Comparison of ENCODE assay signal across 24 mouse cellular contexts in the genomic region with DNA sequence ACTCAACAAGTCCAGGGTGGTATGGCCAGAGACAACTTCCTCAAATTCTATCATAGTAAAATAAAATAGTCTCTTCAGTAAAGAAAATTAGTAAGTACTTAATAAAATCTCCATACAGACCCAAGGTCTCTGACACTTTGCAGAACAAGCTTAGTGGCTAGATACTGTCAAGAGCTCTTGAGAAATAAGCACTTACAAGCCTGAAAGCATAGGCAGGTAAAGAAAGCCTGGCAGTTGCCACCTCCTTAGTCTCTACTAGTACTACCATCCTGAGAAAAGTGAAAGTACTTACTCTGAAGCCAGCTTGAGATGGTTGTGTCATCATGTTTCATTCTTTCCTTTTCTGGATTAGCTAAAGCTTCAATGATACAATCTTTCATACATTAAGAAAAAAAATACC.
DNase-seq lines count a peak whose midpoint lies in the region; TF ChIP-seq lines count a peak whose summit lies in the region.
"Had no signal": no experiment of that assay in that cellular context is flagged by ENCODE, and none has a peak within 500 bp of the region (broad histone marks: within the 10 kb centered on the region; RNA-seq: fewer than 3 reads in every experiment).

No protein-coding gene starts in this region.

- no peak for TF ChIP-seq POLR2A in MEL (IDR thresholded peaks at IDR 0.05; ENCODE audit: control insufficient read depth in 1 of 2, insufficient read depth in 1 of 2, low read depth in 1 of 2, low read length in 2 of 2, poor library complexity in 1 of 2)
- no peak for TF ChIP-seq POLR2A in bone marrow macrophage, adult 2 months (IDR thresholded peaks at IDR 0.05; ENCODE audit: borderline replicate concordance, low read depth, low read length)

- no peak for TF ChIP-seq CTCF in MEL (IDR thresholded peaks at IDR 0.05 in 2 of 3, conservative IDR thresholded peaks at IDR 0.05 in 1 of 3; ENCODE audit: control insufficient read depth in 1 of 3, insufficient read depth in 1 of 3, low read depth in 2 of 3, low read length in 3 of 3, poor library complexity in 1 of 3, severe bottlenecking in 1 of 3)
- no peak for TF ChIP-seq CTCF in bone marrow macrophage, adult 2 months (IDR thresholded peaks at IDR 0.05; ENCODE audit: low read depth, low read length)

- no peak overlapping the region for H3K4me3 ChIP-seq in MEL (ENCODE audit: control insufficient read depth in 1 of 2, insufficient read depth in 1 of 2, low read depth in 2 of 2, low read length in 2 of 2)
- H3K4me3 ChIP-seq in bone marrow macrophage, adult 2 months (ENCODE audit: insufficient read depth, low read length), result no peak overlapping the region
- H3K4me3 ChIP-seq in embryonic facial prominence, embryonic 10.5 days, result no peak overlapping the region
- H3K4me3 ChIP-seq: embryonic facial prominence, embryonic 12.5 days; forebrain, embryonic 13.5 days; forebrain, embryonic 15.5 days had no signal

- H3K9ac ChIP-seq in MEL (ENCODE audit: control insufficient read depth, low read depth, low read length, poor library complexity, severe bottlenecking), result no peak overlapping the region
- H3K9ac ChIP-seq: embryonic facial prominence, embryonic 12.5 days; forebrain, embryonic 13.5 days; forebrain, embryonic 15.5 days; forebrain, postnatal 0 days had no signal

- 0 out of 4 replicates have a peak, but pooled peaks cover 0 to 3% of the 10 kb centered on the region in 2 experiments for H3K4me1 ChIP-seq in MEL (ENCODE audit: control insufficient read depth in 1 of 2, insufficient read depth in 2 of 2, low read length in 2 of 2)
- no peaks in the 10 kb centered on the region for H3K4me1 ChIP-seq in bone marrow macrophage, adult 2 months (ENCODE audit: control insufficient read depth, insufficient read depth, low read length)
- H3K4me1 ChIP-seq in embryonic facial prominence, embryonic 10.5 days, result no peaks in the 10 kb centered on the region
- H3K4me1 ChIP-seq: embryonic facial prominence, embryonic 12.5 days; forebrain, embryonic 13.5 days; forebrain, embryonic 15.5 days had no signal

- no peak overlapping the region for H3K27ac ChIP-seq in MEL (ENCODE audit: control insufficient read depth, low read depth, low read length)
- peak overlapping the region; percentile 40 for H3K27ac ChIP-seq in bone marrow macrophage, adult 2 months (ENCODE audit: insufficient read depth, low read depth, low read length)
- no peak overlapping the region for H3K27ac ChIP-seq in embryonic facial prominence, embryonic 10.5 days (replicated peaks)
- H3K27ac ChIP-seq: embryonic facial prominence, embryonic 12.5 days; forebrain, embryonic 13.5 days; forebrain, embryonic 15.5 days had no signal

- peaks cover 3 to 5% of the 10 kb centered on the region in 2 experiments; a peak in 3 of 4 replicates for H3K36me3 ChIP-seq in MEL (ENCODE audit: control insufficient read depth in 1 of 2, insufficient read depth in 2 of 2, low read length in 2 of 2)
- peaks cover 25% of the 10 kb centered on the region for H3K36me3 ChIP-seq in embryonic facial prominence, embryonic 10.5 days (replicated peaks)
- H3K36me3 ChIP-seq: embryonic facial prominence, embryonic 12.5 days; forebrain, embryonic 15.5 days had no signal

- H3K27me3 ChIP-seq in MEL (ENCODE audit: control insufficient read depth in 1 of 2, insufficient read depth in 2 of 2, low read length in 2 of 2), result no peaks in the 10 kb centered on the region
- H3K27me3 ChIP-seq in embryonic facial prominence, embryonic 10.5 days (replicated peaks; ENCODE audit: low read depth, poor library complexity, severe bottlenecking), result no peaks in the 10 kb centered on the region
- H3K27me3 ChIP-seq: CH12.LX; embryonic facial prominence, embryonic 12.5 days; forebrain, embryonic 13.5 days; forebrain, embryonic 15.5 days had no signal

- intact Hi-C loops in left cerebral cortex, postnatal 10 days (cut with DNase I), result no loop called here

- peak; percentile 6 for DNase-seq in lung, postnatal 25 days (ENCODE audit: low spot score)
- no peak for DNase-seq in lung, postnatal 4 days
- DNase-seq in 416B (ENCODE audit: low read depth), result peak; percentile 25
- peak; percentile 25 for DNase-seq in MEL (ENCODE audit: low read depth, low spot score)
- DNase-seq in left cerebral cortex, postnatal 10 days (ENCODE audit: extremely low spot score in 1 of 2, low spot score in 2 of 2), result no peak
- no peak for DNase-seq in embryonic facial prominence, embryonic 10.5 days (ENCODE audit: low spot score)
- DNase-seq: adrenal gland, adult 8-10 months; adrenal gland, postnatal 14 days; adrenal gland, postnatal 36 days; B cell, adult 2 months; cerebellum, adult 11 months; cerebellum, adult 18-20 months; cerebellum, adult 8-10 months; cerebellum, adult 9-11 months; cerebellum, postnatal 14 days; cerebellum, postnatal 36 days; embryo, embryonic 11 days; forebrain, postnatal 0 days had no signal

- no peaks in the 10 kb centered on the region for H3K9me3 ChIP-seq in MEL (replicated peaks; ENCODE audit: insufficient read depth, low read length)
- H3K9me3 ChIP-seq in embryonic facial prominence, embryonic 10.5 days, result no peaks in the 10 kb centered on the region
- H3K9me3 ChIP-seq: embryonic facial prominence, embryonic 12.5 days; forebrain, embryonic 13.5 days; forebrain, embryonic 15.5 days; G1E had no signal

- TF ChIP-seq EP300 in MEL (IDR thresholded peaks at IDR 0.05; ENCODE audit: low read depth in 1 of 2, low read length in 2 of 2), result no peak

- TF ChIP-seq RAD21 in MEL (IDR thresholded peaks at IDR 0.05; ENCODE audit: low read depth, low read length), result no peak

- no peaks in the 10 kb centered on the region; the same call in 1 of the 2 replicates for H3K79me2 ChIP-seq in MEL (ENCODE audit: control insufficient read depth, insufficient read depth, low read length, poor library complexity)

TF ChIP-seq in MEL, 35 proteins besides CTCF, POLR2A, EP300 and RAD21:
- no peak for TF ChIP-seq MEF2A (IDR thresholded peaks at IDR 0.05; ENCODE audit: extremely low read depth, insufficient replicate concordance, low read depth, low read length, poor library complexity, severe bottlenecking)
- no peak for TF ChIP-seq BHLHE40 (IDR thresholded peaks at IDR 0.05; ENCODE audit: borderline replicate concordance, low read depth, low read length)
- TF ChIP-seq MAFK (IDR thresholded peaks at IDR 0.05; ENCODE audit: borderline replicate concordance, low read depth, low read length), result no peak
- no peak for TF ChIP-seq HCFC1 (IDR thresholded peaks at IDR 0.05; ENCODE audit: low read depth, low read length)
- TF ChIP-seq TCF12 (IDR thresholded peaks at IDR 0.05; ENCODE audit: low read depth, low read length), result no peak
- no peak for TF ChIP-seq KAT2A (conservative IDR thresholded peaks at IDR 0.05; ENCODE audit: low read depth, low read length)
- TF ChIP-seq MAZ (IDR thresholded peaks at IDR 0.05; ENCODE audit: low read depth, low read length), result no peak
- TF ChIP-seq MAX (IDR thresholded peaks at IDR 0.05; ENCODE audit: low read length), result no peak
- TF ChIP-seq TAL1 (IDR thresholded peaks at IDR 0.05; ENCODE audit: low read length), result no peak
- no peak for TF ChIP-seq SMC3 (IDR thresholded peaks at IDR 0.05; ENCODE audit: low read depth, low read length)
- TF ChIP-seq UBTF (IDR thresholded peaks at IDR 0.05; ENCODE audit: borderline replicate concordance, insufficient read depth, low read depth, low read length), result no peak
- no peak for TF ChIP-seq ETS1 (IDR thresholded peaks at IDR 0.05; ENCODE audit: low read depth, low read length)
- no peak for TF ChIP-seq SIN3A (IDR thresholded peaks at IDR 0.05; ENCODE audit: low read length)
- TF ChIP-seq ELF1 (IDR thresholded peaks at IDR 0.05; ENCODE audit: low read depth, low read length), result no peak
- TF ChIP-seq GABPA (IDR thresholded peaks at IDR 0.05; ENCODE audit: low read depth, low read length), result no peak
- no peak for TF ChIP-seq NELFE (IDR thresholded peaks at IDR 0.05; ENCODE audit: low read depth, low read length)

Comparison
In these comparisons a context has a peak if more than half of its experiments do, and no peak if none do; other contexts are left out.
1. DNase-seq: peak in lung, postnatal 25 days (single experiment), 416B (single experiment) and MEL (single experiment); none in lung, postnatal 4 days (0 of 2), left cerebral cortex, postnatal 10 days (0 of 2) and embryonic facial prominence, embryonic 10.5 days (single experiment).